Mouse (Mus musculus): ENCODE measurements around the gene Ccdc92b.

- TF ChIP-seq CTCF (IDR thresholded peaks at IDR 0.05; ENCODE audit: low read depth, low read length) (no peak), TAL1 (conservative IDR thresholded peaks at IDR 0.05; ENCODE audit: low read depth, low read length) (no peak), GATA2 (IDR thresholded peaks at IDR 0.05; ENCODE audit: borderline replicate concordance, low read depth, low read length) (no peak)
These were observed 29.3 kb downstream of the Ccdc92b start for GRCm38 (mm10) chr11:74648676-74649075.

Measured in G1E (cell line).